Mouse (Mus musculus): ENCODE data around the gene Anxa4. TPM values are rescaled to one million over a fixed set of nuclear protein-coding genes. Genes with fewer than 3 reads are reported as not detected.
A peak's percentile ranks its signal among the peaks of the same experiment; 100 is the strongest.

The Anxa4 gene
- polyA plus RNA-seq, 1 experiment from 2014 or later = 4.6 TPM

- H3K4me1 ChIP-seq (ENCODE audit: control insufficient read depth, insufficient read depth, low read length) = no peaks in the 10 kb centered on the region; the same call in 1 of the 2 replicates
- no peak overlapping the region for H3K4me2 ChIP-seq (ENCODE audit: low read length)
- no peaks in the 10 kb centered on the region for H3K27me3 ChIP-seq (ENCODE audit: control insufficient read depth, insufficient read depth, low read depth, low read length)
- no peak overlapping the region for H3K4me3 ChIP-seq (ENCODE audit: low read depth, low read length)
- ATAC-seq = no peak
- H3K27ac ChIP-seq (ENCODE audit: low read length) = no peak overlapping the region
- H3K36me3 ChIP-seq (ENCODE audit: control insufficient read depth, insufficient read depth, low read length) = no peaks in the 10 kb centered on the region
- WGBS = 43% methylated on average over 10 of the region's 10 CpGs
- no peak overlapping the region for H3K9ac ChIP-seq (ENCODE audit: low read depth, low read length)
- no peaks in the 10 kb centered on the region for H3K9me3 ChIP-seq (replicated peaks; ENCODE audit: control insufficient read depth, low read length, poor library complexity, severe bottlenecking)
Observed at GRCm38 (mm10) chr6:86823824-86824223, 30.4 kb upstream of the Anxa4 start.

GRCm38 (mm10) chr6:86823051-86823431, 29.7 kb upstream of the Anxa4 start:
- peak overlapping the region; percentile 40; the same call in 1 of the 2 replicates for H3K9ac ChIP-seq (ENCODE audit: low read depth, low read length)
- no peaks in the 10 kb centered on the region; the same call in 1 of the 2 replicates for H3K4me1 ChIP-seq (ENCODE audit: control insufficient read depth, insufficient read depth, low read length)
- H3K9me3 ChIP-seq (replicated peaks; ENCODE audit: control insufficient read depth, low read length, poor library complexity, severe bottlenecking) = no peaks in the 10 kb centered on the region
- WGBS = 25% methylated on average over 9 of the region's 9 CpGs
- H3K27ac ChIP-seq (ENCODE audit: low read length) = no peak overlapping the region
- H3K27me3 ChIP-seq (ENCODE audit: control insufficient read depth, insufficient read depth, low read depth, low read length) = no peaks in the 10 kb centered on the region
- H3K36me3 ChIP-seq (ENCODE audit: control insufficient read depth, insufficient read depth, low read length) = no peaks in the 10 kb centered on the region
- H3K4me2 ChIP-seq (ENCODE audit: low read length) = peak overlapping the region; percentile 49
- H3K4me3 ChIP-seq (ENCODE audit: low read depth, low read length) = peak overlapping the region; percentile 25; the same call in 1 of the 2 replicates
- ATAC-seq = no peak

GRCm38 (mm10) chr6:86822285-86823050, 29.1 kb upstream of the Anxa4 start:
- H3K27me3 ChIP-seq (ENCODE audit: control insufficient read depth, insufficient read depth, low read depth, low read length) = no peaks in the 10 kb centered on the region
- H3K36me3 ChIP-seq (ENCODE audit: control insufficient read depth, insufficient read depth, low read length) = no peaks in the 10 kb centered on the region
- no peaks in the 10 kb centered on the region for H3K9me3 ChIP-seq (replicated peaks; ENCODE audit: control insufficient read depth, low read length, poor library complexity, severe bottlenecking)
- H3K4me2 ChIP-seq (ENCODE audit: low read length) = peak overlapping the region; percentile 49
- H3K27ac ChIP-seq (ENCODE audit: low read length) = peak overlapping the region; percentile 1; the same call in 1 of the 2 replicates
- peak overlapping the region; percentile 40; the same call in 1 of the 2 replicates for H3K9ac ChIP-seq (ENCODE audit: low read depth, low read length)
- peak overlapping the region; percentile 25 for H3K4me3 ChIP-seq (ENCODE audit: low read depth, low read length)
- no peaks in the 10 kb centered on the region; the same call in 1 of the 2 replicates for H3K4me1 ChIP-seq (ENCODE audit: control insufficient read depth, insufficient read depth, low read length)
- ATAC-seq = peak; percentile 36; the same call in 1 of the 2 replicates
- 3% methylated on average over 19 of the region's 19 CpGs for WGBS

- Histone ChIP-seq H3K27me3 (ENCODE audit: control insufficient read depth, insufficient read depth, low read depth, low read length) (no peaks in the 10 kb centered on the region), H3K4me1 (ENCODE audit: control insufficient read depth, insufficient read depth, low read length) (no peaks in the 10 kb centered on the region; the same call in 1 of the 2 replicates), H3K4me3 (ENCODE audit: low read depth, low read length) (no peak overlapping the region), H3K4me2 (ENCODE audit: low read length) (no peak overlapping the region), H3K36me3 (ENCODE audit: control insufficient read depth, insufficient read depth, low read length) (no peaks in the 10 kb centered on the region), H3K9ac (ENCODE audit: low read depth, low read length) (no peak overlapping the region), H3K27ac (ENCODE audit: low read length) (no peak overlapping the region), H3K9me3 (replicated peaks; ENCODE audit: control insufficient read depth, low read length, poor library complexity, severe bottlenecking) (no peaks in the 10 kb centered on the region)
- ATAC-seq = no peak
- WGBS = 63% methylated on average over 7 of the region's 7 CpGs
Observed at GRCm38 (mm10) chr6:86820690-86821089, 27.3 kb upstream of the Anxa4 start.

GRCm38 (mm10) chr6:86819926-86820325, 26.5 kb upstream of the Anxa4 start:
- H3K4me2 ChIP-seq (ENCODE audit: low read length) = no peak overlapping the region
- H3K4me3 ChIP-seq (ENCODE audit: low read depth, low read length) = no peak overlapping the region
- H3K9ac ChIP-seq (ENCODE audit: low read depth, low read length) = no peak overlapping the region
- H3K27ac ChIP-seq (ENCODE audit: low read length) = no peak overlapping the region
- H3K27me3 ChIP-seq (ENCODE audit: control insufficient read depth, insufficient read depth, low read depth, low read length) = no peaks in the 10 kb centered on the region
- H3K4me1 ChIP-seq (ENCODE audit: control insufficient read depth, insufficient read depth, low read length) = no peaks in the 10 kb centered on the region; the same call in 1 of the 2 replicates
- no peaks in the 10 kb centered on the region for H3K36me3 ChIP-seq (ENCODE audit: control insufficient read depth, insufficient read depth, low read length)
- no peaks in the 10 kb centered on the region for H3K9me3 ChIP-seq (replicated peaks; ENCODE audit: control insufficient read depth, low read length, poor library complexity, severe bottlenecking)
- WGBS = 85% methylated on average over 5 of the region's 5 CpGs
- no peak for ATAC-seq

- no peaks in the 10 kb centered on the region for H3K9me3 ChIP-seq (replicated peaks; ENCODE audit: control insufficient read depth, low read length, poor library complexity, severe bottlenecking)
- no peak overlapping the region for H3K4me3 ChIP-seq (ENCODE audit: low read depth, low read length)
- H3K9ac ChIP-seq (ENCODE audit: low read depth, low read length) = no peak overlapping the region
- no peaks in the 10 kb centered on the region for H3K36me3 ChIP-seq (ENCODE audit: control insufficient read depth, insufficient read depth, low read length)
- H3K27me3 ChIP-seq (ENCODE audit: control insufficient read depth, insufficient read depth, low read depth, low read length) = no peaks in the 10 kb centered on the region
- no peaks in the 10 kb centered on the region; the same call in 1 of the 2 replicates for H3K4me1 ChIP-seq (ENCODE audit: control insufficient read depth, insufficient read depth, low read length)
- ATAC-seq = no peak
- WGBS = 82% methylated on average over 4 of the region's 4 CpGs
- no peak overlapping the region for H3K27ac ChIP-seq (ENCODE audit: low read length)
- no peak overlapping the region for H3K4me2 ChIP-seq (ENCODE audit: low read length)
Observed at GRCm38 (mm10) chr6:86818914-86819313, 25.5 kb upstream of the Anxa4 start.

- no peak overlapping the region for H3K27ac ChIP-seq (ENCODE audit: low read length)
- no peaks in the 10 kb centered on the region; the same call in 1 of the 2 replicates for H3K4me1 ChIP-seq (ENCODE audit: control insufficient read depth, insufficient read depth, low read length)
- H3K9me3 ChIP-seq (replicated peaks; ENCODE audit: control insufficient read depth, low read length, poor library complexity, severe bottlenecking) = no peaks in the 10 kb centered on the region
- no peaks in the 10 kb centered on the region for H3K27me3 ChIP-seq (ENCODE audit: control insufficient read depth, insufficient read depth, low read depth, low read length)
- no peak overlapping the region for H3K4me2 ChIP-seq (ENCODE audit: low read length)
- 19% methylated on average over 8 of the region's 8 CpGs for WGBS
- H3K4me3 ChIP-seq (ENCODE audit: low read depth, low read length) = no peak overlapping the region
- H3K36me3 ChIP-seq (ENCODE audit: control insufficient read depth, insufficient read depth, low read length) = no peaks in the 10 kb centered on the region
- H3K9ac ChIP-seq (ENCODE audit: low read depth, low read length) = no peak overlapping the region
- no peak for ATAC-seq
Observed at GRCm38 (mm10) chr6:86816586-86816985, 23.2 kb upstream of the Anxa4 start.

- no peak; the same call in 1 of the 2 replicates for ATAC-seq
- 5% methylated on average over 7 of the region's 7 CpGs for WGBS
- Histone ChIP-seq H3K36me3 (ENCODE audit: control insufficient read depth, insufficient read depth, low read length) (no peaks in the 10 kb centered on the region), H3K27me3 (ENCODE audit: control insufficient read depth, insufficient read depth, low read depth, low read length) (no peaks in the 10 kb centered on the region), H3K9me3 (replicated peaks; ENCODE audit: control insufficient read depth, low read length, poor library complexity, severe bottlenecking) (no peaks in the 10 kb centered on the region), H3K4me1 (ENCODE audit: control insufficient read depth, insufficient read depth, low read length) (no peaks in the 10 kb centered on the region; the same call in 1 of the 2 replicates), H3K9ac (ENCODE audit: low read depth, low read length) (0 out of 2 replicates have a peak overlapping the region, but pooled peaks have one; percentile 4), H3K4me2 (ENCODE audit: low read length) (peak overlapping the region; percentile 38; the same call in 1 of the 2 replicates), H3K27ac (ENCODE audit: low read length) (no peak overlapping the region), H3K4me3 (ENCODE audit: low read depth, low read length) (no peak overlapping the region)
Observed at GRCm38 (mm10) chr6:86815436-86815835, 22.1 kb upstream of the Anxa4 start.

GRCm38 (mm10) chr6:86814926-86815325, 21.5 kb upstream of the Anxa4 start:
- Histone ChIP-seq H3K27ac (ENCODE audit: low read length) (no peak overlapping the region), H3K36me3 (ENCODE audit: control insufficient read depth, insufficient read depth, low read length) (no peaks in the 10 kb centered on the region), H3K4me3 (ENCODE audit: low read depth, low read length) (no peak overlapping the region), H3K9me3 (replicated peaks; ENCODE audit: control insufficient read depth, low read length, poor library complexity, severe bottlenecking) (no peaks in the 10 kb centered on the region), H3K27me3 (ENCODE audit: control insufficient read depth, insufficient read depth, low read depth, low read length) (no peaks in the 10 kb centered on the region), H3K9ac (ENCODE audit: low read depth, low read length) (no peak overlapping the region; the same call in 1 of the 2 replicates), H3K4me1 (ENCODE audit: control insufficient read depth, insufficient read depth, low read length) (peaks cover 4% of the 10 kb centered on the region; the same call in 1 of the 2 replicates), H3K4me2 (ENCODE audit: low read length) (peak overlapping the region; percentile 38; the same call in 1 of the 2 replicates)
- ATAC-seq = no peak
- WGBS = 40% methylated on average over 3 of the region's 3 CpGs

Data from midbrain, embryonic 16.5 days (tissue).